8 mouse cellular contexts compared by ENCODE assay signal in genomic region chr19:3906795-3907786, GRCm38 (mm10). TPM values are rescaled to one million over a fixed set of nuclear protein-coding genes. Genes with fewer than 3 reads are reported as not detected.
DNase-seq lines count a peak whose midpoint lies in the region; ATAC-seq and TF ChIP-seq lines count a peak whose summit lies in the region.

Gene Tcirg1, minus strand, starts transcription at chr19:3907133.

- H3K27me3 ChIP-seq in forebrain, embryonic 11.5 days (ENCODE audit: control insufficient read depth, insufficient read depth, low read length) = no peaks in the 10 kb centered on the region; the same call in 1 of the 2 replicates
- H3K27me3 ChIP-seq in heart, postnatal 0 days (ENCODE audit: control insufficient read depth, insufficient read depth, low read length) = no peaks in the 10 kb centered on the region
- H3K27me3 ChIP-seq in neural tube, embryonic 14.5 days (ENCODE audit: control insufficient read depth, insufficient read depth, low read length) = no peaks in the 10 kb centered on the region

- H3K36me3 ChIP-seq in forebrain, embryonic 11.5 days (ENCODE audit: control insufficient read depth, insufficient read depth, low read length) = peaks cover 3% of the 10 kb centered on the region; the same call in 1 of the 2 replicates
- peaks cover 46% of the 10 kb centered on the region for H3K36me3 ChIP-seq in heart, postnatal 0 days (replicated peaks; ENCODE audit: control insufficient read depth, insufficient read depth, low read length)
- H3K36me3 ChIP-seq in neural tube, embryonic 14.5 days (ENCODE audit: control insufficient read depth, insufficient read depth, low read length) = peaks cover 13% of the 10 kb centered on the region; the same call in 1 of the 2 replicates

- no peaks in the 10 kb centered on the region for H3K9me3 ChIP-seq in forebrain, embryonic 11.5 days (ENCODE audit: control insufficient read depth, low read length)
- H3K9me3 ChIP-seq in heart, postnatal 0 days (replicated peaks; ENCODE audit: control insufficient read depth, low read length) = no peaks in the 10 kb centered on the region
- no peaks in the 10 kb centered on the region for H3K9me3 ChIP-seq in neural tube, embryonic 14.5 days (ENCODE audit: control insufficient read depth, low read length)

- peak; percentile 70 for ATAC-seq in CD4-positive, CD25-positive, alpha-beta regulatory T cell, adult 4 months
- peak; percentile 58; the same call in 1 of the 2 replicates for ATAC-seq in forebrain, embryonic 11.5 days (replicated peaks; ENCODE audit: low FRiP score)
- ATAC-seq in heart, postnatal 0 days (ENCODE audit: insufficient read depth, low read depth) = peak; percentile 81
- ATAC-seq in neural tube, embryonic 14.5 days (ENCODE audit: low read depth) = peak; percentile 54; the same call in 1 of the 2 replicates

- H3K27ac ChIP-seq in forebrain, embryonic 11.5 days (ENCODE audit: low read depth, low read length) = no peak within 1 kb of the TSS
- peak within 1 kb of the TSS; percentile 66 for H3K27ac ChIP-seq in heart, postnatal 0 days (ENCODE audit: low read depth)
- H3K27ac ChIP-seq in neural tube, embryonic 14.5 days (ENCODE audit: low read depth, low read length) = no peak within 1 kb of the TSS; the same call in 1 of the 2 replicates

- peak within 1 kb of the TSS; percentile 60 for H3K4me2 ChIP-seq in forebrain, embryonic 11.5 days (ENCODE audit: low read depth, low read length, severe bottlenecking)
- peak within 1 kb of the TSS; percentile 80 for H3K4me2 ChIP-seq in heart, postnatal 0 days (ENCODE audit: low read depth, low read length)
- H3K4me2 ChIP-seq in neural tube, embryonic 14.5 days (ENCODE audit: low read depth, low read length) = peak within 1 kb of the TSS; percentile 60

- WGBS in forebrain, embryonic 11.5 days = 6% methylated on average over 36 of the region's 36 CpGs
- 5% methylated on average over 36 of the region's 36 CpGs for WGBS in heart, postnatal 0 days
- 7% methylated on average over 36 of the region's 36 CpGs for WGBS in neural tube, embryonic 14.5 days

- H3K4me1 ChIP-seq in forebrain, embryonic 11.5 days (replicated peaks; ENCODE audit: control insufficient read depth, insufficient read depth, low read length) = peaks cover 7% of the 10 kb centered on the region; the same call in 1 of the 2 replicates
- peaks cover 9% of the 10 kb centered on the region for H3K4me1 ChIP-seq in heart, postnatal 0 days (ENCODE audit: control insufficient read depth, insufficient read depth)
- H3K4me1 ChIP-seq in neural tube, embryonic 14.5 days (ENCODE audit: control insufficient read depth, insufficient read depth, low read length) = peaks cover 8% of the 10 kb centered on the region

- peak; percentile 55 to 72 for DNase-seq in adrenal gland, postnatal 4 days (ENCODE audit: low spot score in 2 of 2)
- peak; percentile 77 for DNase-seq in forebrain, embryonic 11.5 days (ENCODE audit: low spot score)
- DNase-seq in heart, postnatal 0 days (ENCODE audit: low spot score) = peak; percentile 74
- peak; percentile 92 to 93 for DNase-seq in kidney, postnatal 36 days
- DNase-seq in lung, adult 18-20 months = peak; percentile 86 to 89
- DNase-seq in thymus, adult 18-20 months = peak; percentile 63 to 73

- TF ChIP-seq EP300 in heart, postnatal 0 days (IDR thresholded peaks at IDR 0.05; ENCODE audit: low read depth) = no peak

- no peak for TF ChIP-seq CTCF in heart, postnatal 0 days (IDR thresholded peaks at IDR 0.05; ENCODE audit: low read depth)

- peak within 1 kb of the TSS; percentile 46 for H3K9ac ChIP-seq in forebrain, embryonic 11.5 days (ENCODE audit: low read length)
- H3K9ac ChIP-seq in heart, postnatal 0 days (replicated peaks; ENCODE audit: low read depth, low read length) = peak within 1 kb of the TSS; percentile 52
- H3K9ac ChIP-seq in neural tube, embryonic 14.5 days (replicated peaks; ENCODE audit: low read depth, low read length) = peak within 1 kb of the TSS; percentile 51

- H3K4me3 ChIP-seq in forebrain, embryonic 11.5 days (ENCODE audit: low read depth, low read length) = peak within 1 kb of the TSS; percentile 31
- peak within 1 kb of the TSS; percentile 66 for H3K4me3 ChIP-seq in heart, postnatal 0 days (ENCODE audit: low read depth, low read length)
- H3K4me3 ChIP-seq in neural tube, embryonic 14.5 days (ENCODE audit: low read depth, low read length) = peak within 1 kb of the TSS; percentile 36

RNA-seq across cellular contexts. Expression of gene Tcirg1, which starts in this region (rescaled TPM):
- 100 to 1,000 TPM in 1 of 2 experiments, 10 to 100 TPM in 1; 51.3 to 100 TPM for polyA plus RNA-seq in CD4-positive, CD25-positive, alpha-beta regulatory T cell, adult 4 months (2017; shearing (Covaris generic))
- total RNA-seq in adrenal gland, postnatal 4 days (2021) = 10 to 100 TPM; 80.5 to 91.9 TPM
- 11.4 and 15.7 TPM in 2 replicates for polyA plus RNA-seq in forebrain, embryonic 11.5 days (2014; fragmentation: Nextera tagmentation; extraction: Ambion mirVana)
- 32.1 and 44.9 TPM in 2 replicates for total RNA-seq in heart, postnatal 0 days (2014; rRNA removed; ENCODE audit: low replicate concordance)
- 12.8 and 14.1 TPM in 2 replicates for polyA plus RNA-seq in heart, postnatal 0 days (2015; fragmentation: Nextera tagmentation; extraction: Ambion mirVana)
- polyA plus RNA-seq in neural tube, embryonic 14.5 days (2014; fragmentation: Nextera tagmentation; extraction: Ambion mirVana) = 8.6 and 16.7 TPM in 2 replicates
